Mouse (Mus musculus) forebrain, embryonic 12.5 days (tissue): Measurements from ENCODE around the gene Car6. TPM values are rescaled to one million over a fixed set of nuclear protein-coding genes. Genes with fewer than 3 reads are reported as not detected.

ENCODE experiments used
- ATAC-seq: fragments of 200-750 bp; cut with Nextera tagmentation; 2 replicates; pipeline ENCODE4 v1.8.0; 2017; ENCODE audit warnings: moderate TSS enrichment; ENCODE audit not compliant: low FRiP score
- H3K27ac ChIP-seq: fragments of 300-500 bp; sonication (generic); 2 replicates; pipeline ENCODE4 v1.5.1; 2016; ENCODE audit warnings: mild to moderate bottlenecking
- H3K27me3 ChIP-seq: fragments of 300-500 bp; sonication (generic); 2 replicates; pipeline ENCODE4 v1.6.1; 2016; ENCODE audit warnings: mild to moderate bottlenecking
- H3K36me3 ChIP-seq: fragments of 300-500 bp; sonication (generic); replicated peaks from 2 replicates; pipeline ENCODE4 v1.6.1; 2016; ENCODE audit warnings: mild to moderate bottlenecking
- H3K4me1 ChIP-seq: fragments of 300-500 bp; sonication (generic); 2 replicates; pipeline ENCODE4 v1.6.1; 2016
- H3K4me2 ChIP-seq: fragments of 300-500 bp; sonication (generic); 2 replicates; pipeline ENCODE4 v1.6.1; 2016; ENCODE audit warnings: mild to moderate bottlenecking, moderate library complexity
- H3K4me3 ChIP-seq: fragments of 300-500 bp; sonication (generic); replicated peaks from 2 replicates; pipeline ENCODE4 v1.5.1; 2016; ENCODE audit warnings: mild to moderate bottlenecking
- H3K9ac ChIP-seq: fragments of 300-500 bp; sonication (generic); 2 replicates; pipeline ENCODE4 v1.6.1; 2016; ENCODE audit warnings: mild to moderate bottlenecking
- H3K9me3 ChIP-seq: fragments of 300-500 bp; sonication (generic); 2 replicates; pipeline ENCODE4 v1.6.1; 2016
- WGBS: fragments of 180-500 bp; shearing (Covaris S2); methylation state at CpG from one replicate; pipeline ENCODE4 v1.1.7; 2016; 5-methylcytosine and 5-hydroxymethylcytosine counted together
- polyA plus RNA-seq: library from polyadenylated mRNA; unstranded; fragments of >200 nt; fragmentation: Nextera tagmentation; extraction: Ambion mirVana; gene quantifications from 2 replicates; pipeline ENCODE4 v1.2.1, GENCODE M21; 2016

Gene Car6
- polyA plus RNA-seq, 1 experiment from 2014 or later = not detected

DNA sequence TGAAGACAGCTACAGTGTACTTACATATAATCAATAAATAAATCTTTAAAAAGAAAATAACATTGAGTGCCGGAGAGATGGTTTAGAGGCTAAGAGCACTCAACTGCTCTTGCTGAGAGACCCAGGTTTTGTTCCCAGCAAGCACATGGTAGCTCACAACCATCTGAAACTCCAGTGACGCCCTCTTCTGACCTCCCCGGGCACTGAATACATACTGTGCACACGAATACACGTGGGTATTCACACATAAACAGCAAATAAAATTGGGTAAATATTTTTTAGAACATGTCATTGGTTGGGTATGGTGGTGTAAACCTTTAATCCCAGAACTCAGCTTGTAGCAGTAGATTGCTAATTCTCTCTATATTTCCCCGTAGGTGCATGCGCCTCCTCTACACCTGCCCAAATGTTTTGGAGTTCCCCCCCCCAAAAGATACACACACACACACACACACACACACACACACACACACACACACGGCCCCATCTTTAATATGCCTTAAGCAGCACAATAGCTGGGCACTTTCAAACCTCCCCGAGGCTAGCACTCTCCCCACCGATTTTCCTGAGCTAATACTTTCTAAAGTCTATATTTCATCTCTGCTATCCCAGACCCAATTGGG is 10.9 kb upstream of the Car6 start:
- Histone ChIP-seq H3K27me3 (no peaks in the 10 kb centered on the region), H3K9ac (no peak overlapping the region), H3K27ac (no peak overlapping the region), H3K4me1 (peaks cover 11% of the 10 kb centered on the region; the same call in 1 of the 2 replicates), H3K36me3 (no peaks in the 10 kb centered on the region), H3K4me3 (peak overlapping the region; percentile 23), H3K9me3 (no peaks in the 10 kb centered on the region), H3K4me2 (peak overlapping the region; percentile 54)
- WGBS = 54% methylated on average over 10 of the region's 10 CpGs
- no peak for ATAC-seq

DNA sequence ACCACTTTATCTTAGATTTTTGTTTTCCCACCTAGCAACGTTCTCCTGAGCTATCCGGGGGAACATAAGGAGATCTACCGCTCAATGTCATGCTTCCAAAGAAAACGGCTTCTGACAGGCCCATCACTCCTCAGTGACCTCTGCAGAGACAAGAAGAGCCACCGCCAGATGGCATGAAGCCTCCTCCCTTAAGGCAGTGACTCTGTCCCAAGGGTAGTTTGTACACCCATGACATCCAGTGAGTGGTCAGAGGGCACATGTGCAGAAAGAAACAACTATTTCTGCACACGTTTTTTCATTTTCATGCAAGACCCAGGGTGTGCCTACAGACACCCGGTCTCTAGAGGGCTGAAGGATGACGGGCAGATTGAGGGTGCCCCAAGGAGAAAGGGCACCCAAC is 9.2 kb upstream of the Car6 start:
- WGBS = 90% methylated on average over 8 of the region's 8 CpGs
- H3K4me2 ChIP-seq = no peak overlapping the region
- no peaks in the 10 kb centered on the region for H3K27me3 ChIP-seq
- no peaks in the 10 kb centered on the region for H3K9me3 ChIP-seq
- no peak overlapping the region for H3K4me3 ChIP-seq
- no peaks in the 10 kb centered on the region for H3K36me3 ChIP-seq
- H3K4me1 ChIP-seq = peaks cover 11% of the 10 kb centered on the region; the same call in 1 of the 2 replicates
- H3K27ac ChIP-seq = no peak overlapping the region
- ATAC-seq = no peak
- no peak overlapping the region for H3K9ac ChIP-seq

DNA sequence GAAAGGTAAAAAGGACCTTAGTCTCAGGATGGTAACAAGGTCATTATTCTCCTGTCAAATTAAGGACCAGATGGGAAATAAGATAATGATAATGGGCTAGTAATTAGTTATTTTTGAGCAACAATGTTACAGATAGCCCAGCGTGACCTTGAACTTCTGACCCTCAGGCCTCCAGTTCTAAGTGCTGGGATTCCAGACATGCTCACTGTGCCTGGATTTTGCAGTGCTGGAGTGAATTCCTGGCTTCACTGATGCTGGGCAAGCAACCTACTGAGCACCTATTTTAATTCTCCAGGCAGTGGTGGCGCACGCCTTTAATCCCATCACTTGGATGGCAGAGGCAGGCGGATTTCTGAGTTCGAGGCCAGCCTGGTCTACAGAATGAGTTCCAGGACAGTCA is 8.6 kb upstream of the Car6 start:
- H3K27ac ChIP-seq = no peak overlapping the region
- peaks cover 4% of the 10 kb centered on the region; the same call in 1 of the 2 replicates for H3K27me3 ChIP-seq
- no peaks in the 10 kb centered on the region for H3K36me3 ChIP-seq
- H3K4me3 ChIP-seq = no peak overlapping the region
- no peak overlapping the region for H3K4me2 ChIP-seq
- 94% methylated on average over 5 of the region's 5 CpGs for WGBS
- H3K9me3 ChIP-seq = no peaks in the 10 kb centered on the region
- peaks cover 11% of the 10 kb centered on the region; the same call in 1 of the 2 replicates for H3K4me1 ChIP-seq
- no peak for ATAC-seq
- H3K9ac ChIP-seq = no peak overlapping the region

DNA sequence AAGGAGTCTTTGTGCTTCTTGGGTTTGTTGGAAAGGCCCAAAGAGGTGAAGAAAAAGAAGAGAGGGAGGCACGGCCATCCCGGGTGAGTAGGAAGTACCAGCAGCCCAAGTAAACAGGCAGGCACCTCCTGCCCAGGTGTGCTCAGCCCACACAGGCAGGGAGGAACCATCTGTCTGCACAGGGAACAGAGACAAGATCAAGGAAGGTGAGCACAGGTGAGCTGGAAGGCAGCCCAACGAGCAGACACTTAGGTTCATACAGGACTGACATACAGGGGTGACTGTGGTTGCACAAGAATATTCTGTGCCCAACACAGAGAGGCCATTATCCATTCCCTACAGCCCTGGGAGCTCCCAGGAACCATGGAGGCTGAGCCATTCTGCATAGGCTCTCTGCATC is 3.7 kb upstream of the Car6 start:
- H3K9ac ChIP-seq = no peak overlapping the region
- H3K27me3 ChIP-seq = peaks cover 5% of the 10 kb centered on the region; the same call in 1 of the 2 replicates
- H3K4me2 ChIP-seq = no peak overlapping the region
- no peaks in the 10 kb centered on the region for H3K9me3 ChIP-seq
- no peak for ATAC-seq
- 83% methylated on average over 3 of the region's 3 CpGs for WGBS
- H3K36me3 ChIP-seq = no peaks in the 10 kb centered on the region
- H3K4me1 ChIP-seq = no peaks in the 10 kb centered on the region
- no peak overlapping the region for H3K27ac ChIP-seq
- no peak overlapping the region for H3K4me3 ChIP-seq

DNA sequence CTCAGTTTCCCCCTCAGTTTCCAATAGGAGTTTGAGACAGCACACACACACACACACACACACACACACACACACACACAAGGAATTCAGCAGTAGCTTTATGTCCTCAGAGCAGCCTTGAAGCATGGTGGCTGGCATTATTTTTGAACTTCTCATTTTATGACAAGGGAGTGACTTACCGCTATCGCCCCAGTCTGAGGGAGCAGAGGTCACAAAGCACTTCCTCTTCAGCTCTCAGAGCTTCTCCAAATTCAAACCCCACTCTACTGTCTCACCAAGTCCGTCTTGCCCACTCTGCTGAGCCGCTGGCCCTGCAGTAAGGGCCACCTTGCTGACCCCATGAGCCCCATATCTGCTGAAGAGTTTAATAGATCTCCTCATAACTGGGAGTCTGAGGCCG is 1.6 kb upstream of the Car6 start:
- Histone ChIP-seq H3K27me3 (peaks cover 5% of the 10 kb centered on the region; the same call in 1 of the 2 replicates), H3K27ac (no peak overlapping the region), H3K9me3 (no peaks in the 10 kb centered on the region), H3K9ac (no peak overlapping the region), H3K4me1 (no peaks in the 10 kb centered on the region), H3K4me3 (no peak overlapping the region), H3K4me2 (no peak overlapping the region), H3K36me3 (no peaks in the 10 kb centered on the region)
- ATAC-seq = no peak
- 95% methylated on average over 5 of the region's 5 CpGs for WGBS

DNA sequence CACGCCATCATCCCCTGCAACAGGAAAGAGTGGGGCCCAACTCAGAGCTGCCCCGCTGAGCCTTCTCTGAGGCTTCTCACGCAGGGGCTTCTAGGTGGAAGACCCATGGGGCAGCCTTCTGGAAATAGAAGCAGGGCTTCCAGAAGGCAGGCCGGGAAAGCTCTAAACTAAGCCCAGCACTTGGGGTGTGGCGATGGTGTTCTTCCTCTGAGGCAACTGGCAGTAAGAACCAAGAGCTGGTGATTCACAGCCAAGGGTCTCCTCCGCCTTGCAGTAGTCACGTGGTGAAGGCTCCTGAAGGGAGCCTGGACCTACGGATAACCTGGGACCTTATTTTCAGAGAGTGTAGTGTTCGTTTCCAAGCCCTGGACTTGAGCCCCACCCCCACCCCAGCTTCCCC is 2.9 kb downstream of the Car6 start:
- H3K9ac ChIP-seq = no peak overlapping the region
- H3K9me3 ChIP-seq = no peaks in the 10 kb centered on the region
- H3K27me3 ChIP-seq = no peaks in the 10 kb centered on the region
- ATAC-seq = no peak
- H3K36me3 ChIP-seq = no peaks in the 10 kb centered on the region
- H3K27ac ChIP-seq = no peak overlapping the region
- H3K4me2 ChIP-seq = no peak overlapping the region
- no peak overlapping the region for H3K4me3 ChIP-seq
- WGBS = 78% methylated on average over 9 of the region's 9 CpGs
- H3K4me1 ChIP-seq = no peaks in the 10 kb centered on the region

DNA sequence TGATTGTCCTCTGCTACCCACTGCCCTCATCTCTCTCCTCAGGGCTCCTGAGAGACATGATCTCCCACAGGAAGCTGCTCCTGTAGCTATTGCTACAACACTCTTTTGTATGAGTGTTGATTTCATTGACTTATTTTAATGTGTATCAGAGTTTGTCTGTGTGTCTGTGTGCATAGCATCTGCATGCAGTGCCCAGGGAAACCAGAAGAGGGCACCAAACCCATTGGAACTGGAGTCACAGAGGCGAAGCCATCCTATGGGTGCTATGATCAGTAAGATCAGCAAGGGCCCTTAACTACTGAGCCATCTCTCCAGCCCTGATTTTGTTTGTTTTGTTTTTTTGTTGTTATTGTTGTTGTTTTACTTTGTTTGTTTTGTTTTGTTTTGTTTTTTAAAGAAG is 7.2 kb downstream of the Car6 start:
- ATAC-seq = no peak
- 47% methylated on average over 1 of the region's 1 CpGs for WGBS
- Histone ChIP-seq H3K9me3 (no peaks in the 10 kb centered on the region), H3K27me3 (no peaks in the 10 kb centered on the region), H3K4me2 (no peak overlapping the region), H3K27ac (no peak overlapping the region), H3K4me3 (no peak overlapping the region), H3K9ac (no peak overlapping the region), H3K36me3 (no peaks in the 10 kb centered on the region), H3K4me1 (no peaks in the 10 kb centered on the region)

DNA sequence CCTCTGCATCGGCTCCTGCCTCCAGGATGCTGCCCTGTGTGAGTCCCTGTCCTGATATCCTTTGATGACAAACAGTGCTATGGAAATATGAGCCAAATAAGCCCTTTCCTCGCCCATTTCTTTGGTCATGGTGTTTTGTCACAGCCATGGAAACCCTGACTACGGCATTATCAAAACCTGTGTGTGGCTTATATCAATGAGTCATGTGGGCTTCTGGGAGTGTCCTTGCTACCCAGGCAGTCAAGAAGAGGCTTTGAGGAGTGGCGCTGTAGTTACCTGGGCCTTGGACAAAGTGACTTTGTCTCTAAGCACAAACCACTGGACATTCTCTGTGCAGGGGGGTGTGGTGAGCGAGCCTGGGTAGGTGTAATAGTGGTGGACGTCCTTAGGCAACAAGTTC is 8.9 kb downstream of the Car6 start:
- Histone ChIP-seq H3K9ac (no peak overlapping the region), H3K9me3 (no peaks in the 10 kb centered on the region), H3K4me3 (no peak overlapping the region), H3K36me3 (no peaks in the 10 kb centered on the region), H3K4me1 (no peaks in the 10 kb centered on the region), H3K27me3 (0 out of 2 replicates have a peak, but pooled peaks cover 2% of the 10 kb centered on the region), H3K4me2 (no peak overlapping the region), H3K27ac (no peak overlapping the region)
- ATAC-seq = no peak
- 87% methylated on average over 6 of the region's 6 CpGs for WGBS

DNA sequence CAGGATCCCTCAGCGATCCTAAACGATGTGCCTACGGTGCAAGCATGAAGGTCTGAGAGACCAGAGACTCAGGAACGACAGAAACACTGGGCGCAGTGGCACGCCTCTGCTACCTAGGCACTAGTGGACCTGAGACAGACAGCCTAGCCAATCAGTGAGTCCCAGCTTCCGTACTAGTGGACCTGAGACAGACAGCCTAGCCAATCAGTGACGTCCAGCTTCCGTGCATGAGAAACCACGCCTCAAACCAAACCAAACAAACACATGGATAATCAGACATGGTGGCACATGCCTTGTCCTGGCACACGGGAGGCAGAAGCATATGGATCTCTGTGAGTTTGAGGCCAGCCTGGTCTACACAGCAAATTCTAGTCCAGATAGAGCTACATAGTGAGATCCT is 12.9 kb downstream of the Car6 start:
- Histone ChIP-seq H3K9me3 (no peaks in the 10 kb centered on the region), H3K4me1 (no peaks in the 10 kb centered on the region), H3K36me3 (no peaks in the 10 kb centered on the region), H3K27ac (no peak overlapping the region), H3K4me3 (no peak overlapping the region), H3K27me3 (0 out of 2 replicates have a peak, but pooled peaks cover 2% of the 10 kb centered on the region), H3K9ac (no peak overlapping the region), H3K4me2 (no peak overlapping the region)
- ATAC-seq = no peak
- 49% methylated on average over 11 of the region's 11 CpGs for WGBS

DNA sequence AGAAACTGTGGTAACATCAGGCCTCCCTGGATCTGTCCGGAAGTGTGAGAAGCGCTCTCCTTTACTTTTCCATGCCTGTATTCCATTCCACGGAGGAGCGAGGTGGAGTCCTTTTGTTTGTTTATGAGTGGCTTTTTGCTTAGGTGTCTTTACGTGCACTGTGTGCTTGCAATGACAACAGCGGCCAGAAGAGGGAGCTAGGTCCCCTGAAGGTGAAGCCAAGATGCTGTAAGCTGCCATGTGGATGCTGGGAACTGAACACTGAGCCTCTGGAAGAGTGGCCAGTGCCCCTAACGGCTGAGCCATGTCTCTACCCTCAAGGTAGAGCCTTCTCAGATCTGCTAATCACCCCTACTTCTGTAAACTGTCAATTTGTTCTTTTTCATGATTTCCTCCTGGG is 19.8 kb downstream of the Car6 start:
- no peak for ATAC-seq
- Histone ChIP-seq H3K9me3 (no peaks in the 10 kb centered on the region), H3K27me3 (no peaks in the 10 kb centered on the region), H3K4me3 (no peak overlapping the region), H3K9ac (no peak overlapping the region), H3K4me1 (no peaks in the 10 kb centered on the region), H3K36me3 (no peaks in the 10 kb centered on the region), H3K27ac (no peak overlapping the region), H3K4me2 (no peak overlapping the region)
- WGBS = 88% methylated on average over 7 of the region's 7 CpGs

DNA sequence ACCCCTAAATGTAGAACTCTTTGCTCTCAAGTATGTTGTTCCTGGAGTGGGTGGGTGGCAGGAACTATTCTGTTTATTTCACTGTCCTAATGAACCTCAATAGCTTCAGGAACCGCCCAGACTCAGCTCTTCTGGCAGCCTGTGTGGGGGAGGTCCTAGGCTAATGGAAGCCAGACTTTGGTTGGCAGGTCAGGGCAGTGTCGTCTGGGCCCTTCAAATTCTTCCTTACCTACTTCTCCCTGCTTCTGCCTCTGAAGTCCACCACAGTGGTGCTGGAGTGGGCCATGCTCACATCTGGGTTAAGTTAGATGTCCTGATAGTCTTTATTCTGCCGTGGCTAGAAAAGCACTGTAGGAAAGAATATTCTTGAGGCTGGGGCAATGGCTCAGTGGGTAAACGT is 23.0 kb downstream of the Car6 start:
- 68% methylated on average over 4 of the region's 4 CpGs for WGBS
- no peak overlapping the region for H3K4me3 ChIP-seq
- no peaks in the 10 kb centered on the region for H3K9me3 ChIP-seq
- no peak for ATAC-seq
- no peaks in the 10 kb centered on the region for H3K4me1 ChIP-seq
- H3K4me2 ChIP-seq = no peak overlapping the region
- H3K27ac ChIP-seq = no peak overlapping the region
- no peaks in the 10 kb centered on the region for H3K27me3 ChIP-seq
- no peaks in the 10 kb centered on the region for H3K36me3 ChIP-seq
- no peak overlapping the region for H3K9ac ChIP-seq

DNA sequence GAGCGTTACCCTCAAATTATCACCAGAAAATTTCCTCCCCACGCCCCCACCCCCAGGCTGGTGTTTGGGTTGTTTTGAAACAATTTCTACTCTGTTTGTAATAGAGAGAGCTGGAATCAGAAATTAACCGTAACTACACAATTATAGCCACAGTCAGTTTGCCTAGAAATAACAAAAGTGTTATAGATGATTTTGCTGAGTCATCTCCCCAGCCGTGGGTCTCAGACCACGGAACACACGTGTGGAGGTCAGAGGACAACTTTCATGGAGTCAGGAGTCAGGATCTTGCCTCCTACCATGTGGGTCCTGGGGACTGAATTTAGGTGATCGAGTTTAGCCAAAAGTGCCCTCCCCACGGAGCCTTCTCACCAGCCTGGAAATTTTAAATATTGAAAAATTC is 24.0 kb downstream of the Car6 start:
- Histone ChIP-seq H3K36me3 (no peaks in the 10 kb centered on the region), H3K4me2 (no peak overlapping the region), H3K27ac (no peak overlapping the region), H3K9ac (no peak overlapping the region), H3K4me3 (no peak overlapping the region), H3K9me3 (no peaks in the 10 kb centered on the region), H3K4me1 (no peaks in the 10 kb centered on the region), H3K27me3 (no peaks in the 10 kb centered on the region)
- WGBS = 78% methylated on average over 8 of the region's 8 CpGs
- no peak for ATAC-seq

DNA sequence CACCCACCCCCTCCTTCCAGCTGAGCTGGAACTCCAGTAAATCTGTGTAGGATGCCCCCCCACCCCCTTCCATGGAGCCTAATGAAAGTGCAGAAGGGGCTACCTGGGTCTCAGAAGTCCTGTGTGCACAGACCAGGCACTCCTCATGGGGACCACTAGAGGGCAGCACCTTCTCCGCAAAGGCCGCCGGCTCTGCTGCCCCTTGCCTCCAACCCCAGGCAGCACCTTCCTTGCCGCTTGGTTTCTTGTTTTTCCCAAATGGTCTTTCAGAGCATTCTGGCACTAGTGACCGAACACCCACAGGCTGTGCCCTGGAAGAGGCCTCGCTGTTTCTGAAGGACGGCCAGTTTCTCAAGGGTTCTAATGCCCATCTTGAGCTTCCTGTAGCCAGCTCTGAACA is 24.6 kb downstream of the Car6 start:
- no peaks in the 10 kb centered on the region for H3K27me3 ChIP-seq
- no peaks in the 10 kb centered on the region for H3K4me1 ChIP-seq
- H3K27ac ChIP-seq = no peak overlapping the region
- no peak overlapping the region for H3K9ac ChIP-seq
- H3K4me3 ChIP-seq = no peak overlapping the region
- H3K36me3 ChIP-seq = no peaks in the 10 kb centered on the region
- no peaks in the 10 kb centered on the region for H3K9me3 ChIP-seq
- 12% methylated on average over 7 of the region's 7 CpGs for WGBS
- peak; percentile 61; the same call in 1 of the 2 replicates for ATAC-seq
- no peak overlapping the region for H3K4me2 ChIP-seq
